Mouse (Mus musculus): ENCODE data around the gene Rbm28.
A peak's percentile ranks its signal among the peaks of the same experiment; 100 is the strongest.
"Not testable (repeated sequence)": the region's sequence is repeated elsewhere in the genome, so short reads cannot be mapped to it uniquely, and the experiment has no call there.

The Rbm28 gene

GRCm38 (mm10) chr6:29193961-29194750 lies 29.4 kb upstream of the Rbm28 start:
- DNase-seq (ENCODE audit: low spot score), result peak; percentile 30

- no peak for DNase-seq (ENCODE audit: low spot score)
Observed at GRCm38 (mm10) chr6:29187936-29188335, 23.1 kb upstream of the Rbm28 start.

GRCm38 (mm10) chr6:29179843-29180242 lies 15.0 kb upstream of the Rbm28 start:
- peak; percentile 23 for DNase-seq (ENCODE audit: low spot score)

- DNase-seq (ENCODE audit: low spot score), result peak; percentile 73
Observed at GRCm38 (mm10) chr6:29178888-29179658, 14.3 kb upstream of the Rbm28 start, which contains the start of gene Prrt4. Gene Prrt4 (minus strand): TSS chr6:29179584.

- DNase-seq (ENCODE audit: low spot score), result peak; percentile 42
Observed at GRCm38 (mm10) chr6:29177901-29178879, 13.4 kb upstream of the Rbm28 start.

GRCm38 (mm10) chr6:29175113-29175512 lies 10.3 kb upstream of the Rbm28 start:
- peak; percentile 32 for DNase-seq (ENCODE audit: low spot score)

- DNase-seq (ENCODE audit: low spot score), result no peak
Observed at GRCm38 (mm10) chr6:29174368-29174767, 9.6 kb upstream of the Rbm28 start.

- DNase-seq (ENCODE audit: low spot score), result peak; percentile 86
Observed at GRCm38 (mm10) chr6:29170952-29171388, 6.2 kb upstream of the Rbm28 start.

GRCm38 (mm10) chr6:29170063-29170921 lies 5.5 kb upstream of the Rbm28 start:
- DNase-seq (ENCODE audit: low spot score), result peak; percentile 53

- peak; percentile 37 for DNase-seq (ENCODE audit: low spot score)
Observed at GRCm38 (mm10) chr6:29169675-29170062, 4.9 kb upstream of the Rbm28 start.

- DNase-seq (ENCODE audit: low spot score), result no peak
Observed at GRCm38 (mm10) chr6:29168871-29169270, 4.1 kb upstream of the Rbm28 start.

- peak; percentile 39 for DNase-seq (ENCODE audit: low spot score)
Observed at GRCm38 (mm10) chr6:29166196-29166595, 1.4 kb upstream of the Rbm28 start.

GRCm38 (mm10) chr6:29161291-29161690 lies 3.5 kb downstream of the Rbm28 start:
- not testable (repeated sequence) for DNase-seq (ENCODE audit: low spot score)

- DNase-seq (ENCODE audit: low spot score), result no peak
Observed at GRCm38 (mm10) chr6:29160786-29161185, 4.0 kb downstream of the Rbm28 start.

GRCm38 (mm10) chr6:29156326-29156725 lies 8.5 kb downstream of the Rbm28 start:
- no peak for DNase-seq (ENCODE audit: low spot score)

GRCm38 (mm10) chr6:29150001-29150400 lies 14.8 kb downstream of the Rbm28 start:
- no peak for DNase-seq (ENCODE audit: low spot score)

GRCm38 (mm10) chr6:29147407-29148010 lies 17.3 kb downstream of the Rbm28 start:
- DNase-seq (ENCODE audit: low spot score), result no peak

GRCm38 (mm10) chr6:29146641-29147040 lies 18.2 kb downstream of the Rbm28 start:
- peak; percentile 73 for DNase-seq (ENCODE audit: low spot score)

GRCm38 (mm10) chr6:29145456-29146307 lies 19.1 kb downstream of the Rbm28 start:
- no peak for DNase-seq (ENCODE audit: low spot score)

All from testis, postnatal 10 days (tissue).